Mouse (Mus musculus) embryonic facial prominence, embryonic 11.5 days (tissue): ENCODE measurements at regions not wholly inside any gene's neighbourhood (a gene's known extent, or its start where the extent isn't known, plus 50 kb on each side); places are given as distances from the start of the nearest gene placed in this dataset.

Experiments
- ATAC-seq: fragments of 200-750 bp; cut with Nextera tagmentation; replicated peaks from 2 replicates; pipeline ENCODE4 v1.8.0; 2017; ENCODE audit warnings: low read depth; ENCODE audit not compliant: insufficient number of reproducible peaks, low FRiP score, low TSS enrichment
- DNase-seq: peaks from one replicate; pipeline ENCODE4 v3.0.0-alpha.2; 2015; ENCODE audit warnings: low spot score
- H3K27ac ChIP-seq: fragments of 300-500 bp; sonication (generic); replicated peaks from 2 replicates; pipeline ENCODE4 v1.5.1; 2014; ENCODE audit warnings: mild to moderate bottlenecking, low read depth, low read length, control low read depth
- H3K27me3 ChIP-seq: fragments of 300-500 bp; sonication (generic); 2 replicates; pipeline ENCODE4 v1.6.1; 2014; ENCODE audit warnings: mild to moderate bottlenecking, low read length, moderate library complexity, mixed read lengths; ENCODE audit not compliant: control insufficient read depth, insufficient read depth
- H3K36me3 ChIP-seq: fragments of 300-500 bp; sonication (generic); replicated peaks from 2 replicates; pipeline ENCODE4 v1.6.1; 2014; ENCODE audit warnings: low read depth, mild to moderate bottlenecking, low read length, moderate library complexity, mixed read lengths; ENCODE audit not compliant: control insufficient read depth, insufficient read depth
- H3K4me1 ChIP-seq: fragments of 300-500 bp; sonication (generic); 2 replicates; pipeline ENCODE4 v1.6.1; 2014; ENCODE audit warnings: low read length, mixed read lengths; ENCODE audit not compliant: control insufficient read depth, insufficient read depth
- H3K4me2 ChIP-seq: fragments of 300-500 bp; sonication (generic); 2 replicates; pipeline ENCODE4 v1.6.1; 2014; ENCODE audit warnings: low read depth, mild to moderate bottlenecking, control low read depth, low read length, moderate library complexity
- H3K4me3 ChIP-seq: fragments of 300-500 bp; sonication (generic); 2 replicates; pipeline ENCODE4 v1.5.1; 2014; ENCODE audit warnings: low read depth, low read length, control low read depth
- H3K9ac ChIP-seq: fragments of 300-500 bp; sonication (generic); replicated peaks from 2 replicates; pipeline ENCODE4 v1.6.1; 2014; ENCODE audit warnings: mild to moderate bottlenecking, control low read depth, low read length
- H3K9me3 ChIP-seq: fragments of 300-500 bp; sonication (generic); replicated peaks from 2 replicates; pipeline ENCODE4 v1.6.1; 2016; ENCODE audit warnings: mild to moderate bottlenecking, low read length, inconsistent platforms, mixed read lengths; ENCODE audit not compliant: control insufficient read depth
- WGBS: fragments of 180-500 bp; shearing (Covaris S2); extraction: QIAGEN DNeasy Blood & Tissue Kit; methylation state at CpG from one replicate; pipeline ENCODE4 v1.1.7; 2014; 5-methylcytosine and 5-hydroxymethylcytosine counted together

DNA sequence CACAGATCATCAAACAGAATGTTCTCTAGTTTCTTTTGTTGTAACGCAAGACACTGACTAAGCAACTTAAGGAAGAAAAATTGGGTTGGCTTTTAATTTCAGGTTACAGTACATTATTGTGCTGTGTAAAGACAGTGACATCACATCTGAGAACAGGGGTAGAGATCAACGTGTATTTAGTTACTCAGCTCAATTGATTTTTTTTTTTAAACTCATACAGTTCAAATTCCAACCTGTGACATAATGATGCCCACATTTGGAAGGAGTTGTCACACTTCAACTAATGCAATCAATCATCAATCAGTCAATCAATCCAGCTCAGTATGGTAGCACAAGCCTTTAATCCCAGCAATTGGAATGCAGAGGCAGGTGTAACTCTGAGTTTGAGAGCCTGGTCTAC is 221.0 kb upstream of the Fn1 start:
- Histone ChIP-seq H3K4me2 (no peak overlapping the region), H3K4me1 (no peaks in the 10 kb centered on the region), H3K9me3 (no peaks in the 10 kb centered on the region), H3K4me3 (no peak overlapping the region), H3K27ac (no peak overlapping the region), H3K36me3 (no peaks in the 10 kb centered on the region), H3K27me3 (no peaks in the 10 kb centered on the region), H3K9ac (no peak overlapping the region)
- DNase-seq: no peak
- WGBS: 83% methylated on average over 2 of the region's 2 CpGs
- no peak for ATAC-seq

DNA sequence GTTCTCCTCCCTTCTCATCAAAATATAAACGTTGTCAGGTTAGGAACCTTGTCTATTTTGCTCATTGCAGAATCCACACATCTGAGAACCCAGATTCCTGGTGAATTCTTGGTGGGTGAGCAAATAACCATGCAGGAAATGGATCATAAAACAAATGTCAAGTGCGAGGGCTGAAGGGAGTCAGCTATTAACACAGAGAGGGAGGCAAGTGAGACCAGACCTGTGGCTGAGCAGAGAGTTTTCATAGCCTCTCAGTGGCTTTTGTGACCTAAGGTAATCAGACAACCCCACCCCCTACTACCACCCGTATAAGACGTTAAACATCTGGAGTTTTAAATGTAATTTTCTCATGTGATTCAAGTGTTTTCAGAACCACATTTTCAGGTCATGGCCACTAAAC is 212.7 kb upstream of the Fn1 start:
- no peak overlapping the region for H3K4me3 ChIP-seq
- no peak overlapping the region for H3K4me2 ChIP-seq
- H3K27ac ChIP-seq: no peak overlapping the region
- H3K4me1 ChIP-seq: no peaks in the 10 kb centered on the region
- H3K27me3 ChIP-seq: no peaks in the 10 kb centered on the region
- WGBS: 53% methylated on average over 4 of the region's 4 CpGs
- H3K36me3 ChIP-seq: no peaks in the 10 kb centered on the region
- ATAC-seq (no peak), DNase-seq (no peak)
- no peak overlapping the region for H3K9ac ChIP-seq
- H3K9me3 ChIP-seq: no peaks in the 10 kb centered on the region

DNA sequence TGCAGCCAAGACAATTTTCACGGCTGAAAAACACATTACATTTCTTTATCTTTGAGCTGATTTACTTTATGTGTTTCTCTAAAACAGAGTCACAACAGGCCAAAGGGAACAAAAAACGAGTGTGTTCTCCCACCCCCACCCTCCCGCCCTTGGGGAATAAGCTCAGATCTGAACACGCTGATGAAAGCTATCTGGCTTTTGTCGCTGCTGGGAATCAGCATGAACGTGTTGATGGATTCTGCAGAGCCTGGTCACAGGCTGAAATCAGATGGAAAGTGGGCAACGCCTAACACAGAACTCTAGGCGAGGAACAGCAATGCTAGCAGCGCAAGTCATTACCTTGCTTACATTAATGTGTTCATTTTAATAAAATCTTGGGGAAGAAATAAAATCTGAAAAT is 211.7 kb upstream of the Fn1 start:
- Histone ChIP-seq H3K9ac (no peak overlapping the region), H3K36me3 (no peaks in the 10 kb centered on the region), H3K27me3 (no peaks in the 10 kb centered on the region), H3K27ac (no peak overlapping the region), H3K9me3 (no peaks in the 10 kb centered on the region), H3K4me1 (no peaks in the 10 kb centered on the region), H3K4me2 (no peak overlapping the region), H3K4me3 (no peak overlapping the region)
- 68% methylated on average over 9 of the region's 9 CpGs for WGBS
- ATAC-seq (no peak), DNase-seq (no peak)

DNA sequence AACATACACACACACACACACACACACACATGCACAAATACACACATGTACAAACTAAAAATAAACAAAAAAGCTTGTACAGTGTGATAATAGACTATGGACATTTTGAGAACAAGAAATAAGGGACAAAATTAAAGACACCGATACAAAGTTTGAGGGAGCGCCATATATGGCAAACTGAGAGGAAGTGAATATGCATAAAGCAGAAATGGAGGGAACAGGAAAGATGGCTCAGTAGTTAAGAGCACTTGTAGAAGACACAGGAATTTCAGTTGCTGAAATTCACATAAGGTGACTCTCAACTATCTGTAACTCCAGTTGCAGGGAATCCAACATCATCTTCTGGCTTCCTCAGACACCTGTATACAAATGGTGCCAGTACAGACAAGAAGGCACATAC is 200.2 kb upstream of the Fn1 start:
- H3K4me1 ChIP-seq: no peaks in the 10 kb centered on the region
- no peaks in the 10 kb centered on the region for H3K27me3 ChIP-seq
- no peak overlapping the region for H3K4me3 ChIP-seq
- no peaks in the 10 kb centered on the region for H3K36me3 ChIP-seq
- ATAC-seq (no peak), DNase-seq (no peak)
- no peak overlapping the region for H3K4me2 ChIP-seq
- H3K27ac ChIP-seq: no peak overlapping the region
- WGBS: 97% methylated on average over 2 of the region's 2 CpGs
- H3K9me3 ChIP-seq: no peaks in the 10 kb centered on the region
- no peak overlapping the region for H3K9ac ChIP-seq

DNA sequence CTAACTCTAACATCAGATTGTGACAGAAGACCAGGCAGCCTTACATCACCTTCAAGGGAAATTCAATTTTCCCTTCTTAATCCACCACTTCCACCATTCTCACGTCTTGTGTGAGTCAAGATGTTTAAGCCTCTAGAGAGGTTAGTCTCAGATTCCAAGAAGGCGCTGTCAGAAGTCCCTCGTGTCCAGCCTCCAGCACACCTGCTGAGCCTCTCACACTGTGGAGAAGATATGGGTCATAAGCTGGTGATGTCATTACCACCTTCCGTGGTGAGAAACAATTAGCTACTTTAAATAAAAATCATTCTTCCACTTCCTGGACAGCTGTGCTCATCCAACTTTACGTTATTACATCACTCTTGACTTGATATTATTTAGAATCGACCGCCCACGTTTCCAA is 198.3 kb upstream of the Fn1 start:
- WGBS: 85% methylated on average over 8 of the region's 8 CpGs
- DNase-seq (no peak), ATAC-seq (no peak)
- H3K4me3 ChIP-seq: no peak overlapping the region
- H3K27me3 ChIP-seq: no peaks in the 10 kb centered on the region
- H3K27ac ChIP-seq: no peak overlapping the region
- H3K4me1 ChIP-seq: no peaks in the 10 kb centered on the region
- H3K9me3 ChIP-seq: no peaks in the 10 kb centered on the region
- no peak overlapping the region for H3K4me2 ChIP-seq
- H3K9ac ChIP-seq: no peak overlapping the region
- H3K36me3 ChIP-seq: no peaks in the 10 kb centered on the region

DNA sequence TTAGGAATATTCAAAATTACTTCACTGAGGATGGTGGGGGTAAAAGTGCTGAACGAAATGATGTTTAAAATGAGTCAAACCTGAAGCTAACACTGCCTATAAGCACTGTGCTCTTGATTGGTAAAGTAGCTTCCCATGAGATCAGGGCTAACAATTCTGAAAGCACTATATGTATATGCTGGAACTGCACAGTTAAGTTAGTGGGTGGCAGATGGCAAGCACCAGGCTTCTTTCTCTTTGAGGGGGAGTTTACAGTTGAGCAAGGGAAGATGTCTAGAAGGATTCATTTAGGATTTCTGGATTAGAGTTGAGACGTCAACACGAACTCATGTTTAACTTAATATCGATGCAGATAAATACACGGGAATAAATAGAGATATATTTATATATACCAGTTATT is 195.7 kb upstream of the Fn1 start:
- no peaks in the 10 kb centered on the region for H3K36me3 ChIP-seq
- H3K4me3 ChIP-seq: no peak overlapping the region
- no peak overlapping the region for H3K9ac ChIP-seq
- 90% methylated on average over 5 of the region's 5 CpGs for WGBS
- H3K9me3 ChIP-seq: no peaks in the 10 kb centered on the region
- DNase-seq (no peak), ATAC-seq (no peak)
- H3K27me3 ChIP-seq: no peaks in the 10 kb centered on the region
- H3K4me2 ChIP-seq: no peak overlapping the region
- H3K4me1 ChIP-seq: no peaks in the 10 kb centered on the region; the same call in 1 of the 2 replicates
- no peak overlapping the region for H3K27ac ChIP-seq

DNA sequence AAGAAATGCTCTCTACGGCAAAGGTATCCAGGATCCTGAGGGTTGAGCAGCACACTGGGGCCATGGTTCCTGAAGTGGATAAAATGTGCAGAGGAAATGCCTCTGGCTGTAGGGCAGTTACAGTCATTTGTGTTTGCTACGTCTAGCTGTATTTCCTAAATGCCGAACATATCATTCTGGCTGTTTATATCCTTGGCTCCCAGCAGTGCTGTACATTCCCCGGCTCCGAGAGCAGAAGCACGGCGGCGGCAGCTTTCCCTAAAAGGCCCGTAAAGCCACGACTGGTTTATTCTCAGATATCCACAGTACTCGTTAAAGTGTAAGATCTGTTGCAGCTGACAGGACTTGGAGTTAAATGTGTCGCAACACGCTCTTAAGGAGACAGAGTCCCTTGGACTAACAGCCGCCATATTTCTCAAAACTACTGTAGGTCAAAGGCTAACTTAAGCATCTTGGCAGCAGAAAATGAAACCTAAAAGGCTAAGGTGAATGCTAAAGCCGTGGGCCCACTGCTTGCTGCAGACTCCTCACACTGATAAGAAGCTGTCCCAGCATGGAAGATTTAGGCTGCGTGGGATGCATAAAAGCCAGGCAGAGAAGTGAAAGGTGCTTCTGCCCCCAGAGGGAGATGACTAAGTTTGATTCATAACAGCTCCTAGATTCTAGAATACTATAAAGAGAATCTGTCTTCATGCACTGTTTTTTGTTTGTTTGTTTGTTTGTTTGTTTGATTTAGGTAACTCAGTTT is 192.1 kb upstream of the Fn1 start:
- H3K27ac ChIP-seq: no peak overlapping the region
- no peak overlapping the region for H3K4me3 ChIP-seq
- ATAC-seq (no peak), DNase-seq (no peak)
- 64% methylated on average over 16 of the region's 16 CpGs for WGBS
- no peaks in the 10 kb centered on the region; the same call in 1 of the 2 replicates for H3K4me1 ChIP-seq
- H3K4me2 ChIP-seq: no peak overlapping the region
- no peaks in the 10 kb centered on the region for H3K27me3 ChIP-seq
- H3K9ac ChIP-seq: no peak overlapping the region
- no peaks in the 10 kb centered on the region for H3K9me3 ChIP-seq
- H3K36me3 ChIP-seq: no peaks in the 10 kb centered on the region

DNA sequence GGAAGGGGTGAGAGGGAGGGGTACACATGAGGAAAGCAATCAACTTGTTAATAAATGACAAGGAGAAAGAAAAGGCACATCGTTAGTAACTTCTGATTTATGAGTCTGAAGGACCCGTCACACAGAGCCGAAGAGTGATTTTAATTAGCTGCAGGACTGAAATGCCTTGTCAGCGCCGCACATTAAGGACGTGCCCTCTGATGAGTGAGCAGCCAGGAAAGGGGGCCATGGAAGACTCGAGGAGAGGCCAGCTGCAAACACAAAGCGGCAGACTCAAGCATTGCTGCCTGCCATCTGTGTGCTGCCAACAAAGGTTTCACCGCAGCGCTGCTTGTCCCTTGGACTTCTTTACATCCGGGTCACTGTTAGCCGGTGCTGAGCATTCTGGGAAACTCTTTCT is 184.8 kb upstream of the Fn1 start:
- Histone ChIP-seq H3K4me2 (no peak overlapping the region), H3K36me3 (no peaks in the 10 kb centered on the region), H3K27ac (no peak overlapping the region), H3K9ac (no peak overlapping the region), H3K9me3 (no peaks in the 10 kb centered on the region), H3K4me3 (no peak overlapping the region), H3K4me1 (no peaks in the 10 kb centered on the region), H3K27me3 (no peaks in the 10 kb centered on the region)
- ATAC-seq: peak; percentile 65
- DNase-seq: peak; percentile 45
- 39% methylated on average over 12 of the region's 12 CpGs for WGBS
